ENCODE assay signal across 19 mouse cellular contexts in the genomic region with DNA sequence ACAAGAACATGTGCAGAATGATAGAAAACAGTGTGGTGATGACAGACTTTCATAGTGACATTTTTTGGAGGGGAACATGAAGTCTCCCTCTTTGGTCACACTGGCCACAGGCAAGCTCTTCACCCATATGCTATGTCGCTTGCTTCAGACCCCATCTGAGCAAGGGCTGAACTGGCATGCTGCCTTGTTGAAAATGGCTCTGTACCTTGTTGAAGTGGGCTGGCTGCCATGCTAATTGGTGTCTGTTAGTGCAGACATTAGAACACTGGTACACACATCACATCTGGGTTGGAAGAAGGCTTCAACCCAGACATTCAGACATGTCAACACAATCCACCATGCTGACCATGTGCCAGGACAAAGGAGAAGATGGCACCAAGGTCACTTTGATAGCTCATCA.
"Had no signal": no experiment of that assay in that cellular context is flagged by ENCODE, and none has a peak within 500 bp of the region (broad histone marks: within the 10 kb centered on the region; RNA-seq: fewer than 3 reads in every experiment).

No protein-coding gene starts in this region.

- ATAC-seq: midbrain, embryonic 16.5 days had no signal

- DNase-seq: lung, adult 18-20 months; lung, embryonic 14.5 days; lung, postnatal 10 days; lung, postnatal 4 days; midbrain, embryonic 14.5 days; retina, postnatal 1 day; right cerebral cortex, adult 18-20 months; right cerebral cortex, postnatal 14 days; thymus, adult 2 months; thymus, postnatal 25 days; thymus, postnatal 4 days had no signal

- H3K4me3 ChIP-seq: midbrain, embryonic 10.5 days; midbrain, embryonic 12.5 days; myocyte; neural tube, embryonic 13.5 days; neural tube, embryonic 15.5 days; stomach, embryonic 15.5 days had no signal

- H3K9me3 ChIP-seq: midbrain, embryonic 10.5 days; midbrain, embryonic 12.5 days; neural tube, embryonic 13.5 days; neural tube, embryonic 15.5 days; stomach, embryonic 15.5 days had no signal

- H3K4me1 ChIP-seq: midbrain, embryonic 12.5 days; neural tube, embryonic 13.5 days; neural tube, embryonic 15.5 days; stomach, embryonic 15.5 days had no signal

- H3K36me3 ChIP-seq: midbrain, embryonic 10.5 days; midbrain, embryonic 12.5 days; neural tube, embryonic 13.5 days; neural tube, embryonic 15.5 days; stomach, embryonic 15.5 days had no signal

- H3K27me3 ChIP-seq: midbrain, embryonic 12.5 days; neural tube, embryonic 13.5 days; neural tube, embryonic 15.5 days; stomach, embryonic 15.5 days had no signal

- H3K4me2 ChIP-seq: lung, embryonic 14.5 days; midbrain, embryonic 12.5 days; neural tube, embryonic 13.5 days; neural tube, embryonic 15.5 days; stomach, embryonic 15.5 days had no signal

- H3K9ac ChIP-seq: lung, embryonic 14.5 days; midbrain, embryonic 12.5 days; neural tube, embryonic 13.5 days; neural tube, embryonic 15.5 days; stomach, embryonic 15.5 days had no signal

- H3K27ac ChIP-seq: midbrain, embryonic 10.5 days; midbrain, embryonic 12.5 days; neural tube, embryonic 13.5 days; neural tube, embryonic 15.5 days; stomach, embryonic 15.5 days; stomach, postnatal 0 days had no signal
